In genomic region chr6:29484716-29485559, GRCm38 (mm10) we compare ENCODE assay signal across 7 mouse cellular contexts. TPM values are rescaled to one million over a fixed set of nuclear protein-coding genes. Genes with fewer than 3 reads are reported as not detected.
DNase-seq lines count a peak whose midpoint lies in the region; ATAC-seq and TF ChIP-seq lines count a peak whose summit lies in the region.

No protein-coding gene starts in this region.

- no peaks in the 10 kb centered on the region for H3K36me3 ChIP-seq in hindbrain, embryonic 11.5 days (ENCODE audit: control insufficient read depth, insufficient read depth, low read length)
- H3K36me3 ChIP-seq in small intestine, adult 2 months (ENCODE audit: control insufficient read depth, insufficient read depth, low read length), result no peaks in the 10 kb centered on the region

- no peaks in the 10 kb centered on the region for H3K9me3 ChIP-seq in hindbrain, embryonic 11.5 days (ENCODE audit: control insufficient read depth, low read length)

- no peaks in the 10 kb centered on the region for H3K4me1 ChIP-seq in hindbrain, embryonic 11.5 days (replicated peaks; ENCODE audit: control insufficient read depth, insufficient read depth, low read length)
- H3K4me1 ChIP-seq in small intestine, adult 2 months (ENCODE audit: control insufficient read depth, insufficient read depth, insufficient read length, low read length), result peaks cover 8% of the 10 kb centered on the region

- no peak overlapping the region for H3K9ac ChIP-seq in hindbrain, embryonic 11.5 days (ENCODE audit: low read depth, low read length)

- intact Hi-C loops in left cerebral cortex, adult 2 months (cut with DNase I), result no loop called here

- peak; percentile 54 for ATAC-seq in erythroid progenitor cell, adult 5-6 weeks (replicated peaks; ENCODE audit: low FRiP score, poor library complexity, severe bottlenecking)
- ATAC-seq in hindbrain, embryonic 11.5 days (ENCODE audit: low FRiP score), result peak; percentile 75
- peak; percentile 87 for ATAC-seq in megakaryocyte progenitor cell, adult 5-6 weeks (replicated peaks; ENCODE audit: poor library complexity)

- peak; percentile 48 for DNase-seq in MN1 (ENCODE audit: low spot score)
- peak; percentile 41 for DNase-seq in brain, adult 2 months (ENCODE audit: low read depth, low spot score)
- peak; percentile 93 for DNase-seq in hindbrain, embryonic 11.5 days (ENCODE audit: low spot score)
- peak; percentile 32 to 62 for DNase-seq in left cerebral cortex, adult 2 months (ENCODE audit: extremely low spot score in 1 of 2, low spot score in 2 of 2)

- H3K27ac ChIP-seq in hindbrain, embryonic 11.5 days (ENCODE audit: low read depth, low read length), result no peak overlapping the region
- no peak overlapping the region for H3K27ac ChIP-seq in left cerebral cortex, adult 2 months
- H3K27ac ChIP-seq in small intestine, adult 2 months (ENCODE audit: insufficient read depth, low read depth, low read length), result no peak overlapping the region

- H3K27me3 ChIP-seq in hindbrain, embryonic 11.5 days (ENCODE audit: control insufficient read depth, insufficient read depth, low read length), result peaks cover 2% of the 10 kb centered on the region
- no peaks in the 10 kb centered on the region for H3K27me3 ChIP-seq in small intestine, adult 2 months (ENCODE audit: control insufficient read depth, insufficient read depth, low read length)

- peak overlapping the region; percentile 21 for H3K4me3 ChIP-seq in hindbrain, embryonic 11.5 days (ENCODE audit: low read depth, low read length)
- peak overlapping the region; percentile 38 for H3K4me3 ChIP-seq in left cerebral cortex, adult 2 months
- H3K4me3 ChIP-seq in small intestine, adult 2 months (ENCODE audit: low read depth, low read length), result peak overlapping the region; percentile 70

- WGBS in hindbrain, embryonic 11.5 days, result 5% methylated on average over 26 of the region's 26 CpGs
- WGBS in small intestine, adult 2 months, result 11% methylated on average over 26 of the region's 26 CpGs

- TF ChIP-seq CTCF in left cerebral cortex, adult 2 months (IDR thresholded peaks at IDR 0.05), result peak; percentile 82
- TF ChIP-seq CTCF in small intestine, adult 2 months (IDR thresholded peaks at IDR 0.05; ENCODE audit: extremely low read depth, insufficient read length, insufficient replicate concordance, low read depth, low read length), result peak; percentile 87; the same call in 1 of the 2 replicates

- TF ChIP-seq POLR2A in small intestine, adult 2 months (IDR thresholded peaks at IDR 0.05; ENCODE audit: low read depth, low read length), result no peak

- H3K4me2 ChIP-seq in hindbrain, embryonic 11.5 days (replicated peaks; ENCODE audit: low read depth, low read length), result peak overlapping the region; percentile 61

RNA-seq across cellular contexts. Expression of gene Atp6v1fnb, which starts 13.7 kb away (rescaled TPM):
- not detected in 2 replicates for total RNA-seq in erythroid progenitor cell, adult 5-6 weeks (2015; ENCODE audit: low replicate concordance)
- total RNA-seq in erythroid progenitor cell, adult 5-6 weeks (2017; ENCODE audit: low replicate concordance), result 0.64 TPM in 1 of 2 replicates, not detected in the other
- not detected in 2 replicates for polyA plus RNA-seq in hindbrain, embryonic 11.5 days (2014; fragmentation: Nextera tagmentation; extraction: Ambion mirVana)
- total RNA-seq in left cerebral cortex, adult 2 months (2021), result under 1 TPM; 0.54 to 0.72 TPM
- total RNA-seq in megakaryocyte progenitor cell, adult 5-6 weeks (2015), result 0.79 TPM in 1 of 2 replicates, not detected in the other
- not detected in 2 replicates for total RNA-seq in megakaryocyte progenitor cell, adult 5-6 weeks (2017)
- polyA plus RNA-seq in small intestine, adult 2 months (2012; rRNA removed), result 0.20 and 0.22 TPM in 2 replicates

RNA-seq across cellular contexts. Expression of gene Atp6v1f, which starts 17.4 kb away (rescaled TPM):
- total RNA-seq in erythroid progenitor cell, adult 5-6 weeks (2015; ENCODE audit: low replicate concordance), result 66.7 and 71.7 TPM in 2 replicates
- 24.1 and 45.5 TPM in 2 replicates for total RNA-seq in erythroid progenitor cell, adult 5-6 weeks (2017; ENCODE audit: low replicate concordance)
- polyA plus RNA-seq in hindbrain, embryonic 11.5 days (2014; fragmentation: Nextera tagmentation; extraction: Ambion mirVana), result 209 and 215 TPM in 2 replicates
- 100 to 1,000 TPM; 242 to 247 TPM for total RNA-seq in left cerebral cortex, adult 2 months (2021)
- total RNA-seq in megakaryocyte progenitor cell, adult 5-6 weeks (2015), result 205 and 206 TPM in 2 replicates
- total RNA-seq in megakaryocyte progenitor cell, adult 5-6 weeks (2017), result 115 and 159 TPM in 2 replicates
- 108 and 205 TPM in 2 replicates for polyA plus RNA-seq in small intestine, adult 2 months (2012; rRNA removed)

RNA-seq across cellular contexts. Expression of gene Kcp, which starts 22.8 kb away (rescaled TPM):
- not detected in 2 replicates for total RNA-seq in erythroid progenitor cell, adult 5-6 weeks (2015; ENCODE audit: low replicate concordance)
- not detected in 2 replicates for total RNA-seq in erythroid progenitor cell, adult 5-6 weeks (2017; ENCODE audit: low replicate concordance)
- polyA plus RNA-seq in hindbrain, embryonic 11.5 days (2014; fragmentation: Nextera tagmentation; extraction: Ambion mirVana), result 11.3 and 12.9 TPM in 2 replicates
- total RNA-seq in left cerebral cortex, adult 2 months (2021), result 1 to 10 TPM; 1.1 to 2.2 TPM
- 0.05 TPM in 1 of 2 replicates, not detected in the other for total RNA-seq in megakaryocyte progenitor cell, adult 5-6 weeks (2015)
- 0.50 TPM in 1 of 2 replicates, not detected in the other for total RNA-seq in megakaryocyte progenitor cell, adult 5-6 weeks (2017)
- 3.0 and 3.4 TPM in 2 replicates for polyA plus RNA-seq in small intestine, adult 2 months (2012; rRNA removed)

RNA-seq across cellular contexts. Expression of gene Irf5, which starts 41.5 kb away (rescaled TPM):
- total RNA-seq in erythroid progenitor cell, adult 5-6 weeks (2015; ENCODE audit: low replicate concordance), result 2.5 and 9.7 TPM in 2 replicates
- total RNA-seq in erythroid progenitor cell, adult 5-6 weeks (2017; ENCODE audit: low replicate concordance), result 6.7 and 13.5 TPM in 2 replicates
- 2.5 and 2.7 TPM in 2 replicates for polyA plus RNA-seq in hindbrain, embryonic 11.5 days (2014; fragmentation: Nextera tagmentation; extraction: Ambion mirVana)
- 1 to 10 TPM; 4.0 to 4.4 TPM for total RNA-seq in left cerebral cortex, adult 2 months (2021)
- total RNA-seq in megakaryocyte progenitor cell, adult 5-6 weeks (2015), result 6.1 and 11.5 TPM in 2 replicates
- total RNA-seq in megakaryocyte progenitor cell, adult 5-6 weeks (2017), result 14.4 and 18.1 TPM in 2 replicates
- 11.9 and 14.9 TPM in 2 replicates for polyA plus RNA-seq in small intestine, adult 2 months (2012; rRNA removed)

RNA-seq across cellular contexts. Expression of gene Flnc, which starts 51.9 kb away (rescaled TPM):
- total RNA-seq in erythroid progenitor cell, adult 5-6 weeks (2015; ENCODE audit: low replicate concordance), result not detected in 2 replicates
- total RNA-seq in erythroid progenitor cell, adult 5-6 weeks (2017; ENCODE audit: low replicate concordance), result not detected in 2 replicates
- polyA plus RNA-seq in hindbrain, embryonic 11.5 days (2014; fragmentation: Nextera tagmentation; extraction: Ambion mirVana), result 2.5 and 2.9 TPM in 2 replicates
- 1 to 10 TPM; 1.2 to 1.7 TPM for total RNA-seq in left cerebral cortex, adult 2 months (2021)
- not detected in 2 replicates for total RNA-seq in megakaryocyte progenitor cell, adult 5-6 weeks (2015)
- not detected in 2 replicates for total RNA-seq in megakaryocyte progenitor cell, adult 5-6 weeks (2017)
- polyA plus RNA-seq in small intestine, adult 2 months (2012; rRNA removed), result 5.9 and 7.9 TPM in 2 replicates

Comparison
In these comparisons a context has a peak if more than half of its experiments do, and no peak if none do; other contexts are left out.
1. DNase-seq: peak in every context shown above with its lines; median percentile 93 in hindbrain, embryonic 11.5 days; 48 in MN1; 47 in left cerebral cortex, adult 2 months; 41 in brain, adult 2 months.